Mouse (Mus musculus) CD8-positive naive resting alpha-beta T cell, adult 2 months (primary cell): ENCODE measurements around the gene Bloc1s4.

Source experiments
- DNase-seq, 2 experiments: peaks; one replicate each; pipeline ENCODE4 v3.0.0; 2022; ENCODE audit warnings: low read depth in 2 of 2, low spot score in 2 of 2

Bloc1s4 gene

GRCm38 (mm10) chr5:36719601-36720000 is 28.8 kb downstream of the Bloc1s4 start:
- DNase-seq = no peak

- no peak for DNase-seq
Measured at GRCm38 (mm10) chr5:36719135-36719534, 29.3 kb downstream of the Bloc1s4 start.

DNA sequence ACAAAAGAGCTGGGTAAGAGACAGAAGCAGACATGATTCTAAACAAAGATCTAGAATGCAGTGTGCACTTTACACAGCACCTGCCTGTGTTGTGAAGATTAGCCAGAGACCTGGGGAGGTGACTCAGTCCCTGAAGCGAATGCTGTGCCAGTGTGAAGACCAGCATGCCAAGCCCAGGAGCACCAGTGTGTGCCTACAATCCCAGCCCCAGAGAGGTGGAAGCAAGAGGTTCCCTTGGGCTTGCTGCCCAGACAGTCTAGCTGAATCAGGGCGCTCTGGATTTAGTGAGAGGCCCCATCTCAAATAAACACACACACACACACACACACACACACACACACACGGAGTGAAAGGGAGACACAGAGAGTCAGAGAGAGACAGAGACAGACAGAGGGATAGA is 30.6 kb downstream of the Bloc1s4 start:
- DNase-seq = no peak

- DNase-seq = no peak
Measured at GRCm38 (mm10) chr5:36716816-36717215, 31.6 kb downstream of the Bloc1s4 start.

DNA sequence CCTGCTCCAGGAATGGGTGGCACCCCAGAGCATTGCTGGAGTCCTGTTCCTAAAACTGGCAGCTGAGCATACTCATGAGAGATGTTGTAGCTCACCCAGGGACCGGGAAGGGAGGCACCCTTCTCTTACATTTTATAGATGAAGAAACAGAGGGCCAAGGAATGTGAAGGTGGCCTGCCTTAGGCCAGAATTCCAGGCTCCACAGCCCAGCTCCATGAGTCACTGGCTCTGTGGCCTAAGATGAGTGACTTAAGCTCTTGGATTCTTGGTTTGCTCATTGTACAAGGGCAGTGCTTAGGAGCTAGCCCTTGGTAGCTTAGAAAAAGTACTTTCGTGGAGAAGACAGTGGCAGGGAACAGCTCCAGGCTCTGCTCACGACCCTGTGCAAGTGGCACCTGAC is 33.6 kb downstream of the Bloc1s4 start:
- no peak for DNase-seq

DNA sequence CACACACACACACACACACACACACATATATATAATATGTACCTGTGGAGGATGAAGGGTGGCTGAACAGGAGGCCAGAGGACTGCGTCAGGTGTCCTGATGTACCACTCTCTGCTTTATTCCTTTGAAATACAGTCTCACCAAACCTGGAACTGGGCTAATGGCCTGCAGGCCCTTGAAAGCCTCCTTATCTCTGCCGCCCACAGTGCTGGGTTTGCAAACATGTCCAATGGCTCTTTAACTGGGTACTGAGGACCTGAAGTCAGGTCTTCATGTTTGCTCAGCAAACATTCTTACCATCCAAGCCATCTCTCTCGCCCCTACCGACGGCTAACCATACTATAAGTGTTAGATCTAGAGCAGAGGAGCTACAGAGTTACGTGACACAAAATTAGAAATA is 34.8 kb downstream of the Bloc1s4 start:
- no peak for DNase-seq

DNA sequence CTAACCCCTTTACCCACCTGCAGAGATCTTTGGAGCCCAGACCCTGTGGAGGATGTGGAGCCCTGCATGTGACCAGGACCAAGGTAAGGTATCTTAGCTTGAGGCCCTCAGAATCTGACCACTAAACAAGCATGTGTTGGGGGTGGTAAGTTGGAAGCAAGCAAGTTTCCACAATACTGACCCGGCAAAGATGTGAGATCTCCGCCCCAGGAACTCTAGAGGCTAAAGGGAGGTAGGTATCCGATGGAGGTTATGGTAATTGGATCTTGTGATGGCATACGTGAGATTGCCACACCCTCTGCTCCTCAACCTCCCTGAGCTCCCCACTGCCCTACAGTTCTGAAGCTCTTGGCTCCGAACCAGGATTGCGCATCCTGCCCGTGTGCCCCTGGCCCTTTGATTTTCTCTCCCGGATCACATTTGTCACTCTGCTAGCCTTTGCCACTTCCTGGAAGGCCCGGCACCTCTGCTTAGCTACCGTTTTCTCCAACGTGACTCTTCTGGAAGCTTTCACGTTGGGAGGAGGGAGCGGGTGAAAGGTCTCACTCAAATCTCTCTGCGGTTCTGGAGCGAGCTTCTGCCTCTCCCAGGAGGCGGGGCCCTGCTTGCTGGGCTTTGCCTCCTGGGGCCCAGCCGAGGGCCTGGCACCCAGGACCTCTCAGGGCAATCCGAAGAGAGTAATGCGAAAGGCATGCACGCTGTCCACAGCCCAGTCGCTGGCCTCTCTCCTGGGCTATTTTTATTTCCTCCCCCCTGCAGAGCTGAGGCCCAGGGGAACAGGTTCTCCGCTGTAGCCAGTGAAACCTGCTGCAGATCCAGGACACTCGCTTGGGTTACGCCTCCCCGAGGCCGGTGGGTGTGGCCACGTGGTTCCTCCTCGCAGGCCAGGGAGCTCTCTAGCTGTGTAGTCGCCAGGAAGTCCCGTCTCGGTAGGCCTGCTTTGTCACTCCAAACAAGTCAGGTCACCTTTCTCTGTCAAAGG is 35.6 kb downstream of the Bloc1s4 start:
- DNase-seq = peak; percentile 60 to 69

GRCm38 (mm10) chr5:36711863-36712262 is 36.6 kb downstream of the Bloc1s4 start:
- DNase-seq = no peak

- no peak for DNase-seq
Measured at GRCm38 (mm10) chr5:36705792-36706191, 42.7 kb downstream of the Bloc1s4 start.

DNA sequence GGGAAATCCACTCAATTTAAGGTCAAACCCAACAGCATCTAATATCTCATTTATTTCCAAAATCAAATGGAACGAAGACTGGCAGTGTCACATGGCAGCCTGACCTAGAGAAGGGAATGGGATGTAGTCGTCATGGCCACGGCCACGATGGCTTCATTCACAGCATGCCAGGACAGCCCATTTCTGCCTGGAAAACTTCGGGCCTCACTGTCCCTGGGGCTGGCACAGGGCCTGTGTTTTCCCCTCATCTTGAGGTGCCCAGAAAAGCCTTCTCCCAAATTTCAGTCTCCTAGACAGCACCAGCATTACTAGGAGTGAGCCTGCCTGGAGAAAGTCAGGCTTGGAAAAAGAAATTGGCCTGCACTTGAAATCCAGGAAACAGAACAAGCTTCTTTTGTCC is 43.1 kb downstream of the Bloc1s4 start:
- DNase-seq = no peak

DNA sequence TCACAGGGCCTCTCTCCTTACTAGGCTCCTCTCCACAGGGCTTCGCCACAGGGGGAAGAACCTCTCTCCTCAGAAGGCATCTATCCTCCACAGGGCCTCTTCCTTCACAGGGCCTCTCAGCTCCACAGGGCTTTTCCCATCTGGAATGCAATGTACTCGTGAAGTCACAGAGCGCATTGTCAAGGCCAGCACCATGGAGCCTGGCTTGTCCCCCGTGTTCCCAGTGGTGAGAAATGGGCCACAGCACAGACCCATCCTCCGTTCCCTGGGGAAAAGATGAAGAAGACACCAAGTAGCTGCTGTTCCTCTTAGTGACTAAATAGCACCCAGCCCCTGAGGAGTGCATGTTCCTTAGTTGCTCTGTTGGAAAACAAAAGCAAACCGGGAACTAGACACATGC is 43.8 kb downstream of the Bloc1s4 start:
- no peak for DNase-seq

- no peak for DNase-seq
Measured at GRCm38 (mm10) chr5:36700939-36701620, 47.4 kb downstream of the Bloc1s4 start.

- DNase-seq = no peak
Measured at GRCm38 (mm10) chr5:36698689-36699088, 49.8 kb downstream of the Bloc1s4 start.

- DNase-seq = no peak
Measured at GRCm38 (mm10) chr5:36698067-36698670, 50.3 kb downstream of the Bloc1s4 start.
